ENCODE assay signal across 9 mouse cellular contexts in the genomic region with DNA sequence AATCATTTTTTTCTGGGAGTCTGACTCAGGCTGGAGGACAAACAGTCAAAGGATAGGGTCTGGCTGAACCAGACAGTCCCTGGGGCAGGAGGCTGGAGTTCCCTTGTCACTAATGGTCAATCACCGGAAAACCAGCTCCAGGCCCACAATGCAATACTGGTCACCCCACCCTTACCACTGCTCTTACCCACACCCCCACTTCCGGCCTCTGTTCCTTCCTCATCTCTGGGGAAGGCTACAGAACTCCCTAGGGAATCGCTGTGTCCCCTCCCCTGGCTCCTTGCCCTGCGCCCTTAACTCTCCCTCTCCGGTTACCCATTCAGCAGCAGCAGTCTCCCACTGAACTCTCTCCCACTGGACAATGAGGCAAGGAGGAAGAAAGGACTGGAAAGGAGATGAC. TPM values are rescaled to one million over a fixed set of nuclear protein-coding genes. Genes with fewer than 3 reads are reported as not detected.
DNase-seq lines count a peak whose midpoint lies in the region; ATAC-seq and TF ChIP-seq lines count a peak whose summit lies in the region.
"Had no signal": no experiment of that assay in that cellular context is flagged by ENCODE, and none has a peak within 500 bp of the region (broad histone marks: within the 10 kb centered on the region; RNA-seq: fewer than 3 reads in every experiment).

No protein-coding gene starts in this region.

- H3K36me3 ChIP-seq in intestine, embryonic 16.5 days (ENCODE audit: control insufficient read depth, insufficient read depth, low read length), result no peaks in the 10 kb centered on the region
- no peaks in the 10 kb centered on the region for H3K36me3 ChIP-seq in liver, postnatal 0 days (replicated peaks; ENCODE audit: insufficient read depth, low read length)

- TF ChIP-seq EP300 in liver, postnatal 0 days (IDR thresholded peaks at IDR 0.05; ENCODE audit: low read depth), result no peak

- WGBS in cerebellum, adult 2 months, result 13% methylated on average over 5 of the region's 5 CpGs
- WGBS in intestine, embryonic 16.5 days, result 28% methylated on average over 5 of the region's 5 CpGs
- WGBS in liver, postnatal 0 days (ENCODE audit: insufficient replicate concordance), result 24% methylated on average over 5 of the region's 5 CpGs

- H3K4me3 ChIP-seq in cerebellum, adult 2 months (replicated peaks; ENCODE audit: insufficient read depth, low read depth, low read length), result peak overlapping the region; percentile 5
- no peak overlapping the region; the same call in 1 of the 2 replicates for H3K4me3 ChIP-seq in intestine, embryonic 16.5 days (ENCODE audit: low read length)
- H3K4me3 ChIP-seq in liver, postnatal 0 days (ENCODE audit: low read depth, low read length), result peak overlapping the region; percentile 24; the same call in 1 of the 2 replicates

- peak overlapping the region; percentile 49 for H3K4me2 ChIP-seq in intestine, embryonic 16.5 days (ENCODE audit: low read depth, low read length)
- H3K4me2 ChIP-seq in liver, postnatal 0 days (ENCODE audit: low read depth, low read length), result peak overlapping the region; percentile 71

- peaks cover 32% of the 10 kb centered on the region for H3K4me1 ChIP-seq in cerebellum, adult 2 months (ENCODE audit: control insufficient read depth, insufficient read depth, low read length)
- peaks cover 31% of the 10 kb centered on the region for H3K4me1 ChIP-seq in intestine, embryonic 16.5 days (ENCODE audit: control insufficient read depth, insufficient read depth, low read length)
- H3K4me1 ChIP-seq in liver, postnatal 0 days (ENCODE audit: insufficient read depth), result peaks cover 27% of the 10 kb centered on the region

- no peaks in the 10 kb centered on the region for H3K9me3 ChIP-seq in intestine, embryonic 16.5 days (ENCODE audit: control insufficient read depth, low read length)
- no peaks in the 10 kb centered on the region for H3K9me3 ChIP-seq in liver, postnatal 0 days (ENCODE audit: low read length)

- DNase-seq in layer of hippocampus, postnatal 10 days (ENCODE audit: low spot score in 2 of 2), result peak; percentile 54 to 58
- no peak for DNase-seq in layer of hippocampus, postnatal 36 days
- peak; percentile 70 to 77 for DNase-seq in cerebellum, adult 2 months
- DNase-seq in liver, postnatal 0 days, result peak; percentile 39
- DNase-seq in ovary, postnatal 10 days (ENCODE audit: low spot score), result peak; percentile 40

- no peak for TF ChIP-seq CTCF in cerebellum, adult 2 months (IDR thresholded peaks at IDR 0.05; ENCODE audit: borderline replicate concordance, insufficient read depth, low read depth, low read length)
- TF ChIP-seq CTCF in liver, postnatal 0 days (IDR thresholded peaks at IDR 0.05; ENCODE audit: low read depth), result no peak

- TF ChIP-seq POLR2A in cerebellum, adult 2 months (IDR thresholded peaks at IDR 0.05; ENCODE audit: borderline replicate concordance, insufficient read depth, low read length), result no peak

- peak; percentile 54 for ATAC-seq in granulocyte monocyte progenitor cell, adult 5-6 weeks (replicated peaks; ENCODE audit: poor library complexity, severe bottlenecking)
- peak; percentile 47 for ATAC-seq in intestine, embryonic 16.5 days
- ATAC-seq in liver, postnatal 0 days, result peak; percentile 43; the same call in 1 of the 2 replicates
- ATAC-seq in megakaryocyte-erythroid progenitor cell, adult 5-6 weeks (replicated peaks; ENCODE audit: low FRiP score, low TSS enrichment, poor library complexity, severe bottlenecking), result no peak

- no peaks in the 10 kb centered on the region for H3K27me3 ChIP-seq in cerebellum, adult 2 months (ENCODE audit: control insufficient read depth, insufficient read depth, low read length)
- H3K27me3 ChIP-seq in intestine, embryonic 16.5 days (replicated peaks; ENCODE audit: control insufficient read depth, insufficient read depth, low read length), result no peaks in the 10 kb centered on the region
- 0 out of 2 replicates have a peak, but pooled peaks cover 3% of the 10 kb centered on the region for H3K27me3 ChIP-seq in liver, postnatal 0 days (ENCODE audit: insufficient read depth, low read length)

- peak overlapping the region; percentile 59 for H3K9ac ChIP-seq in intestine, embryonic 16.5 days (ENCODE audit: low read depth, low read length)
- no peak overlapping the region for H3K9ac ChIP-seq in liver, postnatal 0 days (replicated peaks)

- peak overlapping the region; percentile 99 for H3K27ac ChIP-seq in cerebellum, adult 2 months (ENCODE audit: insufficient read depth, low read length)
- peak overlapping the region; percentile 80 for H3K27ac ChIP-seq in intestine, embryonic 16.5 days (ENCODE audit: low read length)
- H3K27ac ChIP-seq in liver, postnatal 0 days (ENCODE audit: low read depth), result peak overlapping the region; percentile 67

RNA-seq across cellular contexts. Expression of a gene that starts 4.0 kb away (rescaled TPM):
- not detected for total RNA-seq in layer of hippocampus, postnatal 10 days (2021)
- total RNA-seq in layer of hippocampus, postnatal 36 days (2021), result 1 to 10 TPM in 1 of 2 experiments, not detected in 1; 1.2 TPM
- not detected in 2 replicates for polyA plus RNA-seq in cerebellum, adult 2 months (2012; rRNA removed)
- total RNA-seq in granulocyte monocyte progenitor cell, adult 5-6 weeks (2014; fragmentation: Nextera tagmentation), result not detected in 2 replicates
- total RNA-seq in granulocyte monocyte progenitor cell, adult 5-6 weeks (2017), result 0.26 TPM in 2 replicates
- polyA plus RNA-seq in intestine, embryonic 16.5 days (2015; fragmentation: Nextera tagmentation; extraction: Ambion mirVana), result not detected in 2 replicates
- not detected in 2 replicates for polyA plus RNA-seq in liver, postnatal 0 days (2015; fragmentation: Nextera tagmentation; extraction: Ambion mirVana)
- total RNA-seq in megakaryocyte-erythroid progenitor cell, adult 5-6 weeks (2014; fragmentation: Nextera tagmentation), result not detected in 2 replicates
- not detected in 2 replicates for total RNA-seq in megakaryocyte-erythroid progenitor cell, adult 5-6 weeks (2017)
- polyA plus RNA-seq: gonadal fat pad, adult 2 months had no signal

RNA-seq across cellular contexts. Expression of a gene that starts 4.0 kb away (rescaled TPM):
- not detected for total RNA-seq in layer of hippocampus, postnatal 10 days (2021)
- total RNA-seq in layer of hippocampus, postnatal 36 days (2021), result not detected
- polyA plus RNA-seq in cerebellum, adult 2 months (2012; rRNA removed), result not detected in 2 replicates
- not detected in 2 replicates for total RNA-seq in granulocyte monocyte progenitor cell, adult 5-6 weeks (2014; fragmentation: Nextera tagmentation)
- total RNA-seq in granulocyte monocyte progenitor cell, adult 5-6 weeks (2017), result not detected in 2 replicates
- polyA plus RNA-seq in intestine, embryonic 16.5 days (2015; fragmentation: Nextera tagmentation; extraction: Ambion mirVana), result not detected in 2 replicates
- polyA plus RNA-seq in liver, postnatal 0 days (2015; fragmentation: Nextera tagmentation; extraction: Ambion mirVana), result not detected in 2 replicates
- not detected in 2 replicates for total RNA-seq in megakaryocyte-erythroid progenitor cell, adult 5-6 weeks (2014; fragmentation: Nextera tagmentation)
- not detected in 2 replicates for total RNA-seq in megakaryocyte-erythroid progenitor cell, adult 5-6 weeks (2017)

RNA-seq across cellular contexts. Expression of a gene that starts 9.7 kb away (rescaled TPM):
- total RNA-seq in layer of hippocampus, postnatal 10 days (2021), result under 1 TPM in 1 of 2 experiments, not detected in 1; 0.27 TPM
- not detected for total RNA-seq in layer of hippocampus, postnatal 36 days (2021)
- polyA plus RNA-seq in cerebellum, adult 2 months (2012; rRNA removed), result 0.47 and 0.67 TPM in 2 replicates
- total RNA-seq in granulocyte monocyte progenitor cell, adult 5-6 weeks (2014; fragmentation: Nextera tagmentation), result not detected in 2 replicates
- total RNA-seq in granulocyte monocyte progenitor cell, adult 5-6 weeks (2017), result not detected in 2 replicates
- polyA plus RNA-seq in intestine, embryonic 16.5 days (2015; fragmentation: Nextera tagmentation; extraction: Ambion mirVana), result 48.9 and 52.5 TPM in 2 replicates
- polyA plus RNA-seq in liver, postnatal 0 days (2015; fragmentation: Nextera tagmentation; extraction: Ambion mirVana), result 0.08 TPM in 1 of 2 replicates, not detected in the other
- not detected in 2 replicates for total RNA-seq in megakaryocyte-erythroid progenitor cell, adult 5-6 weeks (2014; fragmentation: Nextera tagmentation)
- total RNA-seq in megakaryocyte-erythroid progenitor cell, adult 5-6 weeks (2017), result not detected in 2 replicates

RNA-seq across cellular contexts. Expression of a gene that starts 26.0 kb away (rescaled TPM):
- total RNA-seq in layer of hippocampus, postnatal 10 days (2021), result 10 to 100 TPM; 23.5 to 29.6 TPM
- 10 to 100 TPM; 21.8 to 23.8 TPM for total RNA-seq in layer of hippocampus, postnatal 36 days (2021)
- polyA plus RNA-seq in cerebellum, adult 2 months (2012; rRNA removed), result 42.5 and 45.3 TPM in 2 replicates
- not detected in 2 replicates for total RNA-seq in granulocyte monocyte progenitor cell, adult 5-6 weeks (2014; fragmentation: Nextera tagmentation)
- total RNA-seq in granulocyte monocyte progenitor cell, adult 5-6 weeks (2017), result not detected in 2 replicates
- 1.1 and 1.4 TPM in 2 replicates for polyA plus RNA-seq in intestine, embryonic 16.5 days (2015; fragmentation: Nextera tagmentation; extraction: Ambion mirVana)
- polyA plus RNA-seq in liver, postnatal 0 days (2015; fragmentation: Nextera tagmentation; extraction: Ambion mirVana), result 0.24 and 0.27 TPM in 2 replicates
- not detected in 2 replicates for total RNA-seq in megakaryocyte-erythroid progenitor cell, adult 5-6 weeks (2014; fragmentation: Nextera tagmentation)
- total RNA-seq in megakaryocyte-erythroid progenitor cell, adult 5-6 weeks (2017), result 0.14 and 0.15 TPM in 2 replicates

RNA-seq across cellular contexts. Expression of a gene that starts 44.3 kb away (rescaled TPM):
- 10 to 100 TPM; 38.3 to 47.1 TPM for total RNA-seq in layer of hippocampus, postnatal 10 days (2021)
- 10 to 100 TPM; 36.5 to 37.6 TPM for total RNA-seq in layer of hippocampus, postnatal 36 days (2021)
- 90.6 and 105 TPM in 2 replicates for polyA plus RNA-seq in cerebellum, adult 2 months (2012; rRNA removed)
- total RNA-seq in granulocyte monocyte progenitor cell, adult 5-6 weeks (2014; fragmentation: Nextera tagmentation), result 0.39 TPM in 1 of 2 replicates, not detected in the other
- total RNA-seq in granulocyte monocyte progenitor cell, adult 5-6 weeks (2017), result 0.30 TPM in 1 of 2 replicates, not detected in the other
- 4.4 and 4.8 TPM in 2 replicates for polyA plus RNA-seq in intestine, embryonic 16.5 days (2015; fragmentation: Nextera tagmentation; extraction: Ambion mirVana)
- polyA plus RNA-seq in liver, postnatal 0 days (2015; fragmentation: Nextera tagmentation; extraction: Ambion mirVana), result 0.30 and 0.46 TPM in 2 replicates
- 0.20 and 0.52 TPM in 2 replicates for total RNA-seq in megakaryocyte-erythroid progenitor cell, adult 5-6 weeks (2014; fragmentation: Nextera tagmentation)
- total RNA-seq in megakaryocyte-erythroid progenitor cell, adult 5-6 weeks (2017), result 1.9 and 3.4 TPM in 2 replicates

Comparison
In these comparisons a context has a peak if more than half of its experiments do, and no peak if none do; other contexts are left out.
1. DNase-seq: peak in layer of hippocampus, postnatal 10 days (2 of 2), cerebellum, adult 2 months (2 of 2), liver, postnatal 0 days (single experiment) and ovary, postnatal 10 days (single experiment); none in layer of hippocampus, postnatal 36 days (0 of 2).
2. Peak in every context shown above with its lines, with median percentiles within 50 percentile points of each other: H3K27ac ChIP-seq.